Mouse (Mus musculus) left cerebral cortex, adult 6 months (tissue): ENCODE results near the gene Nop10. TPM values are rescaled to one million over a fixed set of nuclear protein-coding genes. Genes with fewer than 3 reads are reported as not detected.

Source experiments
- long read RNA-seq, 2 experiments: library from polyadenylated mRNA; unstranded; transcript quantifications; one replicate each; pipeline ENCODE4 v2.0.0; 2019 to 2020
- polyA plus RNA-seq: library from polyadenylated mRNA; unstranded; fragments of <200 nt; fragmentation: Nextera tagmentation; gene quantifications from 2 replicates; pipeline ENCODE4 v1.2.3, GENCODE M21; 2021

The Nop10 gene
- 289 TPM in 2 replicates for polyA plus RNA-seq
- long read RNA-seq, experiment 1, transcript Nop10-201 (2 exons, 1,109 nt), result major isoform, 86 of 86 reads
- long read RNA-seq, experiment 1, partial matches to known transcripts, result 0 of 86 reads
- long read RNA-seq, experiment 1, other reads (novel, unspliced or antisense), result 0 of 86 reads
- long read RNA-seq, experiment 2, transcript Nop10-201 (2 exons, 1,109 nt), result major isoform, 383 of 388 reads
- long read RNA-seq, experiment 2, partial matches to known transcripts, result 4 of 388 reads
- long read RNA-seq, experiment 2, other reads (novel, unspliced or antisense), result 1 of 388 reads

DNA sequence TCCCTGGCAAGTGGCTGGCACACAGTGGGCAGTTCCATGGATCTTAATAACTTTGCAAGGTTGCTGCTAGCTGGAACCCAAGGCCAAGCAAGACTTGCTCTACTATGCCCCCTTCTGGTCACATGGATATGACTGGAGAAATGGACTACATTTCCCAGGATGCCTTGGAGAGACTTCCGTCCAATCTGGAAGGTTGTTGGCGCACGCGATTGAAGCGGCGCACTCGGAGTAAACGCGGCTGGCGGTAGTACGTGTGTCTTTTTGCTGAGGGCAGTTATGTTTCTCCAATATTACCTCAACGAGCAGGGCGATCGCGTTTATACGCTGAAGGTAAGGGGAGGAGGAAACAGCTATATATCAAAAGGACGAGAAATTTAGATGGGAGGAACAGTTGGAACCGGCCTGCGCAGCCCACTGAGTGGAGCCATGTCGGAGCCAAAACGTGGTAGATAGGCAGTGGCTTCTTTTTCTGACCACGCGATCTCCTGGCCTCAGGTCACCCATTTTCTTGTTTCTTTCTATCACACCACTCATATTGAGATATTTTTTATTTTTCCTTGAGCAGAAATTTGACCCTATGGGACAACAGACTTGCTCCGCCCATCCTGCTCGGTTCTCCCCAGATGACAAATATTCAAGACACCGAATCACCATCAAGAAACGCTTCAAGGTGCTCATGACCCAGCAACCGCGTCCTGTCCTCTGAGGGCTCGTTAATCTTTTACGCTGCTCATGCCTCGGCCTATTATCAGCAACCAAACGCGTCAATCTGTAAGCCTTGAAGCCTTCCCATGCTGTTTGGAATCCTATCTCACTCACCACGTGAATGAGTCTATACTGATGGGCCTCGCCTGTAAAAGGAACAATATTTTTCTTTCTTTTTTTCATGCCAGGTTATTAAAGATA lies at the start of gene Nop10:
Gene Nop10, plus strand, starts transcription at position 179 of the 906 bp plus-strand sequence.

GRCm38 (mm10) chr2:112239212-112239934 lies 22.4 kb upstream of the Nop10 start, which contains the start of gene Lpcat4:
Gene Lpcat4 (plus strand): TSS chr2:112239468.

DNA sequence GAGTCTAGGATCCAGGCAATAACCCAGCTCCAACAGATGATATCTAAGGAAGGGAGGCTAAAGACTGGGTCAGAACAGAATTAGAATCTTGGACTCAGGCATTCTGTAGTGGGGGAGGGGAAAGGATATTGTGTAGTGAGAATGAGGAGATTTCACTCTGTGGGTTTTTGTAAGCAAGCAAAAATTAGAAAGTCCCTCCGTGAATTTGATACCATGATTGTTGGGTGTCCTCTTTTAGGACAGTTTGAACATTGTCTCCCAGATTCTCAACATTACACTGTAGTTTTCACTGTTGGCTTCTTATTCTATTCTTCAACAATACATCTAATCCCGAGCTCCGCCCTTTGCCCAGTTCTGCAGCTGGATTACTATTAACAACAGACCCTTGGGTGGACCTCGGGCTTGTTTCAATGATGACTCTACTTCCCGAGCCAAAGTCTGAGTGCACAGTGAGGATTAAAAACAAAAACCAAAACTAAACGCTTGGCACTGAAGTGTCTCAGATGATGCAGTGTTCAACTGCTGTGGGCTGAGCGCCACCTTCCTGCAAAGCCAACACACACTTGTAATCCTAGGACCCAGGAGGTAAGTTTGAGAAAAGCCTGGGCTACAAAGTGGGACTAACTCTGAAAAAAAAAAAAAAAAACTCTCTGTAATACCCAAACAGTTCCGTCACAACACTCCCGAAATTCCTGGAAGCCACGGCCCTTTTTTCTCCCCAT lies 2.3 kb upstream of the Nop10 start, which contains the start of gene Nutm1:
Gene Nutm1, minus strand, starts transcription at position 51 of the 722 bp plus-strand sequence.

GRCm38 (mm10) chr2:112265448-112266241 lies 3.9 kb downstream of the Nop10 start, which contains the start of gene Slc12a6:
Gene Slc12a6 (plus strand): TSS chr2:112265825.

GRCm38 (mm10) chr2:112266242-112266592 lies 4.5 kb downstream of the Nop10 start, which contains the start of gene Gm21985:
Gene Gm21985 (plus strand): TSS chr2:112266314.

Other genes with a start within 250 kb of the Nop10 start
- not detected in 2 replicates for gene Olfr1310, start 249.2 kb upstream of the Nop10 start, polyA plus RNA-seq
- not detected in 2 replicates for gene Olfr1311, start 237.5 kb upstream of the Nop10 start, polyA plus RNA-seq
- gene Olfr1312, start 211.7 kb upstream of the Nop10 start, polyA plus RNA-seq, result not detected in 2 replicates
- gene Olfr1313, start 184.1 kb upstream of the Nop10 start, polyA plus RNA-seq, result not detected in 2 replicates
- not detected in 2 replicates for gene Olfr1314, start 165.1 kb upstream of the Nop10 start, polyA plus RNA-seq
- gene Olfr1315-ps1, start 146.5 kb upstream of the Nop10 start, polyA plus RNA-seq, result not detected in 2 replicates
- not detected in 2 replicates for gene Olfr1316, start 126.9 kb upstream of the Nop10 start, polyA plus RNA-seq
- gene Olfr1317, start 121.6 kb upstream of the Nop10 start, polyA plus RNA-seq, result not detected in 2 replicates
- not detected in 2 replicates for gene Olfr1318, start 107.7 kb upstream of the Nop10 start, polyA plus RNA-seq
- gene Lpcat4, start 22.5 kb upstream of the Nop10 start, polyA plus RNA-seq, result 41.7 and 89.1 TPM in 2 replicates
- gene Nutm1, start 2.6 kb upstream of the Nop10 start, polyA plus RNA-seq, result 0.09 and 0.15 TPM in 2 replicates
- gene Slc12a6, start 3.9 kb downstream of the Nop10 start, polyA plus RNA-seq, result 15.8 and 15.9 TPM in 2 replicates
- gene Gm21985, start 4.4 kb downstream of the Nop10 start, polyA plus RNA-seq, result 0.29 TPM in 1 of 2 replicates, not detected in the other
- 317 and 366 TPM in 2 replicates for gene Emc4, start 106.1 kb downstream of the Nop10 start, polyA plus RNA-seq
- 8.5 and 8.9 TPM in 2 replicates for gene Katnbl1, start 117.3 kb downstream of the Nop10 start, polyA plus RNA-seq
- gene Emc7, start 193.1 kb downstream of the Nop10 start, polyA plus RNA-seq, result 39.7 and 50.1 TPM in 2 replicates
- 0.41 and 0.58 TPM in 2 replicates for gene Chrm5, start 218.8 kb downstream of the Nop10 start, polyA plus RNA-seq
- gene Aven, start 231.0 kb downstream of the Nop10 start, polyA plus RNA-seq, result 1.4 and 1.7 TPM in 2 replicates